Mouse (Mus musculus) intestine, embryonic 15.5 days (tissue): ENCODE measurements around the gene Serinc1. TPM values are rescaled to one million over a fixed set of nuclear protein-coding genes. Genes with fewer than 3 reads are reported as not detected.

Experiments
- polyA plus RNA-seq: library from polyadenylated mRNA; unstranded; fragments of >200 nt; fragmentation: Nextera tagmentation; extraction: Ambion mirVana; gene quantifications from 2 replicates; pipeline ENCODE4 v1.2.1, GENCODE M21; 2015

Serinc1 gene
- polyA plus RNA-seq, 1 experiment from 2014 or later = 127 TPM

Other genes starting within 250 kb of the Serinc1 start
- gene Hsf2, start 46.1 kb downstream of the Serinc1 start, polyA plus RNA-seq = 18.2 and 22.4 TPM in 2 replicates
- gene Pkib, start 99.5 kb upstream of the Serinc1 start, polyA plus RNA-seq = 1.8 and 1.9 TPM in 2 replicates